Mouse (Mus musculus): ENCODE data around the gene Tcerg1l. TPM values are rescaled to one million over a fixed set of nuclear protein-coding genes. Genes with fewer than 3 reads are reported as not detected.

Tcerg1l gene
- not detected for total RNA-seq (2021)
- long read RNA-seq, experiment 1 = 0 reads
- long read RNA-seq, experiment 2 = 0 reads

- DNase-seq (ENCODE audit: low spot score) = no peak
These were observed at the start of gene Tcerg1l for GRCm38 (mm10) chr7:138397485-138398181. Gene Tcerg1l, minus strand, starts transcription at chr7:138397730.

- DNase-seq (ENCODE audit: low spot score) = no peak
These were observed 44.6 kb upstream of the Tcerg1l start for GRCm38 (mm10) chr7:138442096-138442495.

- no peak for DNase-seq (ENCODE audit: low spot score)
These were observed 35.0 kb upstream of the Tcerg1l start for GRCm38 (mm10) chr7:138432541-138432940.

- no peak for DNase-seq (ENCODE audit: low spot score)
These were observed 33.9 kb upstream of the Tcerg1l start for GRCm38 (mm10) chr7:138431456-138431855.

- no peak for DNase-seq (ENCODE audit: low spot score)
These were observed 32.4 kb upstream of the Tcerg1l start for GRCm38 (mm10) chr7:138429916-138430315.

- DNase-seq (ENCODE audit: low spot score) = peak; percentile 11
These were observed 31.3 kb upstream of the Tcerg1l start for GRCm38 (mm10) chr7:138428826-138429225.

GRCm38 (mm10) chr7:138427441-138427840 is 29.9 kb upstream of the Tcerg1l start:
- no peak for DNase-seq (ENCODE audit: low spot score)

- DNase-seq (ENCODE audit: low spot score) = no peak
These were observed 16.0 kb upstream of the Tcerg1l start for GRCm38 (mm10) chr7:138413496-138413895.

GRCm38 (mm10) chr7:138401641-138402040 is 4.1 kb upstream of the Tcerg1l start:
- DNase-seq (ENCODE audit: low spot score) = no peak

GRCm38 (mm10) chr7:138400506-138401272 is 3.2 kb upstream of the Tcerg1l start:
- DNase-seq (ENCODE audit: low spot score) = no peak

- peak; percentile 24 for DNase-seq (ENCODE audit: low spot score)
These were observed 758 bp upstream of the Tcerg1l start for GRCm38 (mm10) chr7:138398182-138398793.

- no peak for DNase-seq (ENCODE audit: low spot score)
These were observed 556 bp downstream of the Tcerg1l start for GRCm38 (mm10) chr7:138396863-138397484.

GRCm38 (mm10) chr7:138396109-138396862 is 1.2 kb downstream of the Tcerg1l start:
- DNase-seq (ENCODE audit: low spot score) = no peak

GRCm38 (mm10) chr7:138389941-138390340 is 7.6 kb downstream of the Tcerg1l start:
- no peak for DNase-seq (ENCODE audit: low spot score)

GRCm38 (mm10) chr7:138389071-138389470 is 8.5 kb downstream of the Tcerg1l start:
- DNase-seq (ENCODE audit: low spot score) = no peak

- DNase-seq (ENCODE audit: low spot score) = no peak
These were observed 18.3 kb downstream of the Tcerg1l start for GRCm38 (mm10) chr7:138379221-138379620.

- no peak for DNase-seq (ENCODE audit: low spot score)
These were observed 19.0 kb downstream of the Tcerg1l start for GRCm38 (mm10) chr7:138378546-138378945.

GRCm38 (mm10) chr7:138375573-138375972 is 22.0 kb downstream of the Tcerg1l start:
- DNase-seq (ENCODE audit: low spot score) = no peak

GRCm38 (mm10) chr7:138374376-138374775 is 23.2 kb downstream of the Tcerg1l start:
- DNase-seq (ENCODE audit: low spot score) = no peak

- no peak for DNase-seq (ENCODE audit: low spot score)
These were observed 24.0 kb downstream of the Tcerg1l start for GRCm38 (mm10) chr7:138373530-138373929.

- no peak for DNase-seq (ENCODE audit: low spot score)
These were observed 30.0 kb downstream of the Tcerg1l start for GRCm38 (mm10) chr7:138367570-138367969.

Data from gastrocnemius, adult 18-20 months (tissue).